Mouse (Mus musculus): ENCODE data around the gene Abcc3. TPM values are rescaled to one million over a fixed set of nuclear protein-coding genes. Genes with fewer than 3 reads are reported as not detected.

Abcc3 gene
- total RNA-seq (2014; rRNA removed): 1.7 and 3.6 TPM in 2 replicates
- polyA plus RNA-seq (2015; fragmentation: Nextera tagmentation; extraction: Ambion mirVana): 0.72 and 0.99 TPM in 2 replicates

- H3K9me3 ChIP-seq (ENCODE audit: low read length): no peaks in the 10 kb centered on the region
- DNase-seq (ENCODE audit: low spot score) (no peak), ATAC-seq (ENCODE audit: low FRiP score) (no peak)
- H3K4me2 ChIP-seq (ENCODE audit: low read depth, low read length, poor library complexity, severe bottlenecking): peak within 1 kb of the TSS; percentile 20; the same call in 1 of the 2 replicates
- H3K27ac ChIP-seq (ENCODE audit: low read depth, low read length): no peak within 1 kb of the TSS
- no peak within 1 kb of the TSS for H3K4me3 ChIP-seq (ENCODE audit: low read depth, low read length)
- WGBS: 18% methylated on average over 20 of the region's 20 CpGs
- TF ChIP-seq CTCF (IDR thresholded peaks at IDR 0.05): no peak
- no peak within 1 kb of the TSS for H3K9ac ChIP-seq (replicated peaks; ENCODE audit: low read length, poor library complexity, severe bottlenecking)
- no peaks in the 10 kb centered on the region for H3K4me1 ChIP-seq (ENCODE audit: insufficient read depth, low read length)
- 0 out of 2 replicates have a peak, but pooled peaks cover 4% of the 10 kb centered on the region for H3K27me3 ChIP-seq (ENCODE audit: insufficient read depth, low read length)
- H3K36me3 ChIP-seq (ENCODE audit: insufficient read depth, low read length): no peaks in the 10 kb centered on the region
These were observed at the start of gene Abcc3 for GRCm38 (mm10) chr11:94392672-94393109. Gene Abcc3, minus strand, starts transcription at chr11:94392997.

DNA sequence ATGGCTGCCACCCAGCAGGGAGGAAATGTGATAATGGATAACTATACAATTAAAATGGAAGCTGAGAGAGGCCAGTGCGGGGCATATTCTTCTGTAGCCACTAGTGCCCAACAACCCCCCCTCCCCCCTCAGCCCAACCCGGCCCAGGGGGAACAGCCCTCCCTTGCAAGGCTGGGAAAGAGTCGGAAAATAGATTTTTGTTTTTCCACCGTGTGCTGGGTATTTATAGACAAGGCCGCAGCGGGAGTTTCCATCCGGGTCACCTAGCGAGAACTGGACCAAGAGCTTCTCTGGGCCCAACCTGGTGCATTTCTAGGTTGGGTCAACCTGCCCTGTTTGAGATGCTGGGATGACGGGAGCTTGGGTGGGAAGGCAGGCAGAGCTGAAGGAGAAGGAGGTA is 49.0 kb upstream of the Abcc3 start:
- peaks cover 11% of the 10 kb centered on the region; the same call in 1 of the 2 replicates for H3K4me1 ChIP-seq (ENCODE audit: insufficient read depth, low read length)
- H3K27ac ChIP-seq (ENCODE audit: low read depth, low read length): peak overlapping the region; percentile 58

GRCm38 (mm10) chr11:94441122-94441521 is 48.3 kb upstream of the Abcc3 start:
- H3K9me3 ChIP-seq (ENCODE audit: low read length): no peaks in the 10 kb centered on the region
- peaks cover 11% of the 10 kb centered on the region; the same call in 1 of the 2 replicates for H3K4me1 ChIP-seq (ENCODE audit: insufficient read depth, low read length)
- DNase-seq (ENCODE audit: low spot score) (peak; percentile 51), ATAC-seq (ENCODE audit: low FRiP score) (peak; percentile 52; the same call in 1 of the 2 replicates)
- H3K4me2 ChIP-seq (ENCODE audit: low read depth, low read length, poor library complexity, severe bottlenecking): no peak overlapping the region
- peaks cover 7% of the 10 kb centered on the region; the same call in 1 of the 2 replicates for H3K36me3 ChIP-seq (ENCODE audit: insufficient read depth, low read length)
- no peak for TF ChIP-seq CTCF (IDR thresholded peaks at IDR 0.05)
- H3K27me3 ChIP-seq (ENCODE audit: insufficient read depth, low read length): no peaks in the 10 kb centered on the region
- peak overlapping the region; percentile 58 for H3K27ac ChIP-seq (ENCODE audit: low read depth, low read length)
- WGBS: 32% methylated on average over 7 of the region's 7 CpGs
- H3K4me3 ChIP-seq (ENCODE audit: low read depth, low read length): no peak overlapping the region
- no peak overlapping the region; the same call in 1 of the 2 replicates for H3K9ac ChIP-seq (replicated peaks; ENCODE audit: low read length, poor library complexity, severe bottlenecking)

More for the DNA sequence above, 49.0 kb upstream of the Abcc3 start:
- no peak overlapping the region for H3K4me3 ChIP-seq (ENCODE audit: low read depth, low read length)
- DNase-seq (ENCODE audit: low spot score) (no peak), ATAC-seq (ENCODE audit: low FRiP score) (no peak)
- no peak overlapping the region for H3K4me2 ChIP-seq (ENCODE audit: low read depth, low read length, poor library complexity, severe bottlenecking)
- no peak overlapping the region for H3K9ac ChIP-seq (replicated peaks; ENCODE audit: low read length, poor library complexity, severe bottlenecking)
- no peak for TF ChIP-seq CTCF (IDR thresholded peaks at IDR 0.05)
- H3K9me3 ChIP-seq (ENCODE audit: low read length): no peaks in the 10 kb centered on the region
- no peaks in the 10 kb centered on the region for H3K27me3 ChIP-seq (ENCODE audit: insufficient read depth, low read length)
- peaks cover 7% of the 10 kb centered on the region; the same call in 1 of the 2 replicates for H3K36me3 ChIP-seq (ENCODE audit: insufficient read depth, low read length)
- WGBS: 63% methylated on average over 9 of the region's 9 CpGs

DNA sequence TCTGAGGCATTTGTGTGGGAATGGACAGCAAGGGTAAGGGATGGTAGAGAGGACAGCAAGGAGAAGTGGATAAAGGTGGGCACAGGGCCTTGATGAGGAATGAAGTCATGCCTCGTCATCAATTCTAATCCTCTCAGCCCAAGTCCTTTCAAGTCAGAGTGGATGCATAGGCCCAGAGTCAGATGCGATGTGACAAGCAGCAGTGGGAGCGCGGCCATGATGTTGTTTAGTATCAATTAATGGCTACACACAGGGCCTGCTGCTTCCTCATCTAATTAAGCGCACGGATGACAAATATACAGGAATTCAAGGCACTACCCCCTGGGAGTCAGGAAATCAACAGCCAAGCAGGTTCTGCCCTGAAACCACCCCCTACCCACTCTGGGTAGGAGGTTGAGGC is 47.6 kb upstream of the Abcc3 start:
- H3K36me3 ChIP-seq (ENCODE audit: insufficient read depth, low read length): peaks cover 7% of the 10 kb centered on the region; the same call in 1 of the 2 replicates
- H3K27me3 ChIP-seq (ENCODE audit: insufficient read depth, low read length): no peaks in the 10 kb centered on the region
- DNase-seq (ENCODE audit: low spot score): peak; percentile 51
- no peak overlapping the region for H3K4me2 ChIP-seq (ENCODE audit: low read depth, low read length, poor library complexity, severe bottlenecking)
- no peaks in the 10 kb centered on the region for H3K9me3 ChIP-seq (ENCODE audit: low read length)
- peaks cover 11% of the 10 kb centered on the region; the same call in 1 of the 2 replicates for H3K4me1 ChIP-seq (ENCODE audit: insufficient read depth, low read length)
- no peak overlapping the region for H3K4me3 ChIP-seq (ENCODE audit: low read depth, low read length)
- no peak for TF ChIP-seq CTCF (IDR thresholded peaks at IDR 0.05)
- 46% methylated on average over 6 of the region's 6 CpGs for WGBS
- 0 out of 2 replicates have a peak overlapping the region, but pooled peaks have one; percentile 58 for H3K27ac ChIP-seq (ENCODE audit: low read depth, low read length)
- no peak overlapping the region for H3K9ac ChIP-seq (replicated peaks; ENCODE audit: low read length, poor library complexity, severe bottlenecking)
- no peak for ATAC-seq (ENCODE audit: low FRiP score)

DNA sequence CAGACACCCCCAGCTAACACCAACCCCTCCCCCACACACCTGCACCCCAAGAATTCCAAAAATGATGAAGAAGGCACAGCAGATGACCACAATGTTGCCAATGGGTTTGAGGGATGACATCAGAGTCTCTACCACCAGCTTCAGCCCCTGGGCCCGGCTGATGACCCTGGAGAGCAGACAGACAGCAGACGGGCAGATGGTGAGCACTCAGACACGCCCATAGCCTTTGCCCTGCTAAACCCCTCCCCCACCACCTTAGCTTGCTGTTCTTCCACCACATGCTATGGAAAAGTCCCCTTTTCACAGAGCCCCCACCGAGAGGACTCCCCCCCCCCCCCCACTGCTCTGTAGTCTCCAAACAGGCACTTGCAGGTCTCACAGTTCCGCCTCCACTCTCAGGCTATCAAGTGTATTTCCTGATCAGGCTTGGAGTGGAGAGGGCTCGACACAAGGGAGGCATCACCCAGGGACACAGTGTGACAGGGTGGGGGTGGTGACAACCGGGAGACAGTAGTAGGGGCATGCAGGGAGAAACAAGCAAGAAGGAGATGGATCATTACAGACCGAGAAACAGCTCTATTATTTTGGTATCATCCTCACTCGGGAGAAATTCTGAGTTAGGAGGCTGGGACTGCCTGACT is 36.3 kb upstream of the Abcc3 start:
- WGBS: 37% methylated on average over 9 of the region's 9 CpGs
- no peaks in the 10 kb centered on the region for H3K27me3 ChIP-seq (ENCODE audit: insufficient read depth, low read length)
- no peak for DNase-seq (ENCODE audit: low spot score)
- H3K27ac ChIP-seq (ENCODE audit: low read depth, low read length): no peak overlapping the region
- H3K4me2 ChIP-seq (ENCODE audit: low read depth, low read length, poor library complexity, severe bottlenecking): no peak overlapping the region
- no peaks in the 10 kb centered on the region; the same call in 1 of the 2 replicates for H3K4me1 ChIP-seq (ENCODE audit: insufficient read depth, low read length)
- peaks cover 40% of the 10 kb centered on the region for H3K36me3 ChIP-seq (ENCODE audit: insufficient read depth, low read length)
- no peak for ATAC-seq (ENCODE audit: low FRiP score)
- no peak overlapping the region for H3K9ac ChIP-seq (replicated peaks; ENCODE audit: low read length, poor library complexity, severe bottlenecking)
- no peaks in the 10 kb centered on the region for H3K9me3 ChIP-seq (ENCODE audit: low read length)
- H3K4me3 ChIP-seq (ENCODE audit: low read depth, low read length): no peak overlapping the region
- TF ChIP-seq CTCF (IDR thresholded peaks at IDR 0.05): no peak
